Mouse (Mus musculus) midbrain, postnatal 0 days (tissue): ENCODE measurements at regions not wholly inside any gene's neighbourhood (a gene's known extent, or its start where the extent isn't known, plus 50 kb on each side); places are given as distances from the start of the nearest gene placed in this dataset.

Experiments used
- ATAC-seq: fragments of 200-750 bp; cut with Nextera tagmentation; 2 replicates; pipeline ENCODE4 v1.8.0; 2017; ENCODE audit warnings: moderate number of reproducible peaks, mild to moderate bottlenecking, moderate TSS enrichment, moderate library complexity; ENCODE audit not compliant: low FRiP score
- DNase-seq: peaks from one replicate; pipeline ENCODE4 v3.0.0-alpha.2; 2015; ENCODE audit warnings: low spot score
- H3K27ac ChIP-seq: fragments of 300-500 bp; sonication (generic); 2 replicates; pipeline ENCODE4 v1.5.1; 2014; ENCODE audit warnings: low read depth, mild to moderate bottlenecking, low read length, mixed read lengths
- H3K27me3 ChIP-seq: fragments of 300-500 bp; sonication (generic); 2 replicates; pipeline ENCODE4 v1.6.1; 2014; ENCODE audit warnings: low read length, control low read depth, mixed read lengths; ENCODE audit not compliant: insufficient read depth
- H3K36me3 ChIP-seq: fragments of 300-500 bp; sonication (generic); 2 replicates; pipeline ENCODE4 v1.6.1; 2014; ENCODE audit warnings: low read length, control low read depth, mixed read lengths; ENCODE audit not compliant: insufficient read depth
- H3K4me1 ChIP-seq: fragments of 300-500 bp; sonication (generic); 2 replicates; pipeline ENCODE4 v1.6.1; 2014; ENCODE audit warnings: mild to moderate bottlenecking, control low read depth, antibody characterized with exemption, low read length, mixed read lengths; ENCODE audit not compliant: insufficient read depth
- H3K4me2 ChIP-seq: fragments of 300-500 bp; sonication (generic); 2 replicates; pipeline ENCODE4 v1.6.1; 2014; ENCODE audit warnings: low read depth, mild to moderate bottlenecking, low read length, mixed read lengths; ENCODE audit not compliant: poor library complexity, severe bottlenecking
- H3K4me3 ChIP-seq: fragments of 300-500 bp; sonication (generic); 2 replicates; pipeline ENCODE4 v1.5.1; 2014; ENCODE audit warnings: low read depth, mild to moderate bottlenecking, low read length, moderate library complexity
- H3K9ac ChIP-seq: fragments of 300-500 bp; sonication (generic); replicated peaks from 2 replicates; pipeline ENCODE4 v1.6.1; 2014; ENCODE audit warnings: mild to moderate bottlenecking, low read length, moderate library complexity, mixed read lengths; ENCODE audit not compliant: poor library complexity, severe bottlenecking
- H3K9me3 ChIP-seq: fragments of 300-500 bp; sonication (generic); 2 replicates; pipeline ENCODE4 v1.6.1; 2016; ENCODE audit warnings: low read length, control low read depth
- CTCF ChIP-seq: IDR thresholded peaks from 2 replicates; pipeline ENCODE4 v1.5.1; 2016; ENCODE audit warnings: antibody characterized with exemption, mild to moderate bottlenecking
- WGBS: fragments of 180-500 bp; shearing (Covaris S2); extraction: QIAGEN DNeasy Blood & Tissue Kit; methylation state at CpG from one replicate; pipeline ENCODE4 v1.1.7; 2014; 5-methylcytosine and 5-hydroxymethylcytosine counted together

DNA sequence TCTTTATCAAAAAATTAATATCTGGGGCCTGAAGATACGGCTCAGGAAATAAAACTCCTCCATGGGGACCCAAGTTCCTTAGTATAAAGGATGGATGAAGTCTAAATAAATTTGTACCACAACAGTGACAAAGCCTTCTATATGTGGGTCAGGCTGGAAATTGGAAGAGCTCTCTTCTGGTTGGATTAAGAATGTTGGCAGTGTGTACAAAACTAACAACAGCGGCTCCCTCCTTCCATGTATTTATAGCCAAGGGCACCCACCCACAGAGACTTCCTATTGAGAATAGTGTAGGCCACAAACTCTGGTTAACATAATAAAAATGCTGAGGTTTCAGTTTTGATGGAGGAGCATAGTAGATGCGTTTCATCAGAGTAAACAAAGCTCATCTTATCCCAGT, 304.8 kb upstream of the Fshr start:
- H3K4me1 ChIP-seq, result no peaks in the 10 kb centered on the region
- no peak overlapping the region for H3K9ac ChIP-seq
- H3K27ac ChIP-seq, result no peak overlapping the region
- no peaks in the 10 kb centered on the region for H3K9me3 ChIP-seq
- no peak for TF ChIP-seq CTCF
- H3K4me2 ChIP-seq, result no peak overlapping the region
- WGBS, result 86% methylated on average over 3 of the region's 3 CpGs
- no peaks in the 10 kb centered on the region for H3K27me3 ChIP-seq
- H3K4me3 ChIP-seq, result no peak overlapping the region
- H3K36me3 ChIP-seq, result no peaks in the 10 kb centered on the region
- ATAC-seq (no peak), DNase-seq (no peak)

DNA sequence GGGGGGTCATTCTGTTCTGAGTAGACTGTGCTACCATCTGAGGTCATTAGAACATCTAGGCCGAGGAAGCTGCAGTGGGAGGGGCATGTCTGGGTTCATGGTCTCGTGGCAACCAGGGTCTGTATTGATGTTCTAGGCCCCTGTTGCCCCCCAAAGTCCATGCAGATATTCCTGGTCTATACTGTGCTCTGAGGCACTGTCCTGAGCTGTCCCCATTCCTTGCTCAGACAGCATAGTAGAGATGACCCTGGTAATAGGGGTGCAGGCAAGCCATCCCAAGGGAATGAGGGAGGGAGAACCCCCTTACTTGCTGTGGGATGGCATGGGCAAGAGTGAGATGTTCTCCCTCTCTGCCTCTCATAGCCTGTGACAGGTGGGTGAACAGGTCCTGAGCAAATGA, 293.1 kb upstream of the Fshr start:
- Histone ChIP-seq H3K4me2 (no peak overlapping the region), H3K9me3 (no peaks in the 10 kb centered on the region), H3K27me3 (no peaks in the 10 kb centered on the region), H3K27ac (no peak overlapping the region), H3K4me1 (no peaks in the 10 kb centered on the region), H3K4me3 (no peak overlapping the region), H3K9ac (no peak overlapping the region), H3K36me3 (no peaks in the 10 kb centered on the region)
- no peak for TF ChIP-seq CTCF
- no peak for DNase-seq
- no peak for ATAC-seq
- 74% methylated on average over 2 of the region's 2 CpGs for WGBS

DNA sequence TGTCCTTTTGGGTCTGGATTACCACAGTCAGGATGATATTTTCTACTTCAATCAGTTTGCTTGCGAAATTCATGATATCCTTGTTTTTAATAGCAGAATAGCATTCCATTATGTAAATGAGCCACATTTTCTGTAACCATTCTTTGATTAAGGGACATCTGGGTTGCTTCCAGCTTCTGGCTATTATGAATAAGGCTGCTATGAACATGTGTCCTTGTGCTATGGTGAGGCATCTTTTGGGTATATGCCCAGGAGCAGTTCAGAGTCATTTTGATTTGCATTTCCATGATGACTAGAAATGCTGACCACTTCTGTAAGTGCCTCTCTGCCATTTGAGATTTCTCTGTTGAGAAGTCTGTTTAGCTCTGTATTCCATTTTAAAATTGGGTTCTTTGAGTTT, 266.0 kb upstream of the Fshr start:
- H3K4me2 ChIP-seq, result no peak overlapping the region
- WGBS, result 94% methylated on average over 1 of the region's 1 CpGs
- TF ChIP-seq CTCF, result no peak
- no peak overlapping the region for H3K27ac ChIP-seq
- no peaks in the 10 kb centered on the region for H3K27me3 ChIP-seq
- no peaks in the 10 kb centered on the region for H3K36me3 ChIP-seq
- H3K9me3 ChIP-seq, result no peaks in the 10 kb centered on the region
- DNase-seq (no peak), ATAC-seq (no peak)
- H3K9ac ChIP-seq, result no peak overlapping the region
- H3K4me3 ChIP-seq, result no peak overlapping the region
- H3K4me1 ChIP-seq, result no peaks in the 10 kb centered on the region

DNA sequence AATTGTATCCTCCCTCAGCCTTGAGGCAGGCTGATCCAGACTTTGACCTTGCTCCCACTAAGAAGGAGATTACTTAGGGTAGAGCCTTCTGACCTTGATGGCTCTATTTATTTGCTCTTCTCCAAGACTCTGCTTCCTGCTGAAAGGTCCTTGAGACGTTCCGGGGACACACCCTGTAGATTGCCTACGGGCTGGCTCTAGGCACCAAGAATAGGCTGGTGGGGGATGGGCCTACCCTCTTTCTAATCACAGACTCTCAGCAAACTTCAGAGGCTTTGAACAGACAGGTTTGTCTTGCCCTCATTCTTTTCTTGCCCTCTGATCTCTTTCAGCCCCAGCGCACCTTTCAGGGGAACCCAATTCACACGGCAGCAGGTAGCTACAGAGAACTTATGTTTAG, 265.4 kb upstream of the Fshr start:
- 67% methylated on average over 5 of the region's 5 CpGs for whole genome bisulfite sequencing
- H3K4me2 ChIP-seq, result no peak overlapping the region
- no peaks in the 10 kb centered on the region for H3K27me3 ChIP-seq
- no peaks in the 10 kb centered on the region for H3K9me3 ChIP-seq
- H3K4me3 ChIP-seq, result no peak overlapping the region
- no peaks in the 10 kb centered on the region for H3K4me1 ChIP-seq
- TF ChIP-seq CTCF, result no peak
- H3K36me3 ChIP-seq, result no peaks in the 10 kb centered on the region
- no peak overlapping the region for H3K27ac ChIP-seq
- DNase-seq (no peak), ATAC-seq (no peak)
- no peak overlapping the region for H3K9ac ChIP-seq

DNA sequence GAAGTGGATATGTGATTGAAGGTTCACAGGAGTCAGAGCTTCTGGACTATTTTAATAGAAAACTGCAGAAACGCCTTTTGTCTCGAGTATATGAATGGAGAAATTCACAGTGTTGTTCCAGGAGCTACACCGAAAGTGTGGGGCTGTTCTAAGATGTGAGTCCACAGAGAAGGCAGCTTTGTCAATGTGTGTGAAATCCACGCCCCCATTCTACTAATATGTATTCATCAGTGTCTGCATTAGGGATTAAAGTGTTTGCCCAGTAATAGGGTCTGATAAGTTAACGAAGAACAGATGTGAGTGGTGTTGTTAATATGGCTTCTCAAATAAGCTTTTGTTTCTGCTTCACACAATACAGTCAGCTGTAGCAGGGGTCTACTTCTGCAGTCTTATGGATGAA, 260.0 kb upstream of the Fshr start:
- H3K4me3 ChIP-seq, result no peak overlapping the region
- ATAC-seq, result no peak
- WGBS, result 76% methylated on average over 5 of the region's 5 CpGs
- no peak overlapping the region for H3K27ac ChIP-seq
- no peak for TF ChIP-seq CTCF
- no peaks in the 10 kb centered on the region for H3K27me3 ChIP-seq
- H3K9ac ChIP-seq, result no peak overlapping the region
- no peaks in the 10 kb centered on the region for H3K36me3 ChIP-seq
- DNase-seq, result no peak
- no peak overlapping the region for H3K4me2 ChIP-seq
- H3K9me3 ChIP-seq, result no peaks in the 10 kb centered on the region
- no peaks in the 10 kb centered on the region for H3K4me1 ChIP-seq

DNA sequence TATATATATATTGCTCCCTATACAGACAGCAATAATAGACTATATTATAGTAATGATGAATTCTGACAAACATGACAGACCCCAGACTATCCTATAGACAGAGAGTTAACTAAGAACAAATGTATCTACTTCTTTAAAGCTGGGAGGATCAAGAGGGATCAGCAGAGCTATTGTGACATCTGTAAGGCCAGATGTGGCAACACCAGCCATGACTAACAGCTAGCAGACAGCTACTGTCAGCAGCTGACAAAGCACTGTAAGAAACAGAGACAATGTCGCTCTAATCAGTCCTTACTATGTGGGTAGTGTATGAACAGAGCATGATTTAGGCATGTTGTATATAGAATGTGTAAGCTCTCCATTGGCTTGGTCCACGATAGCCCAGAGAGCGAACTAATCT, 253.8 kb upstream of the Fshr start:
- DNase-seq (no peak), ATAC-seq (no peak)
- 96% methylated on average over 3 of the region's 3 CpGs for WGBS
- Histone ChIP-seq H3K27me3 (no peaks in the 10 kb centered on the region), H3K27ac (no peak overlapping the region), H3K4me3 (no peak overlapping the region), H3K4me2 (no peak overlapping the region), H3K9me3 (no peaks in the 10 kb centered on the region), H3K36me3 (no peaks in the 10 kb centered on the region), H3K9ac (no peak overlapping the region), H3K4me1 (no peaks in the 10 kb centered on the region)
- no peak for TF ChIP-seq CTCF

DNA sequence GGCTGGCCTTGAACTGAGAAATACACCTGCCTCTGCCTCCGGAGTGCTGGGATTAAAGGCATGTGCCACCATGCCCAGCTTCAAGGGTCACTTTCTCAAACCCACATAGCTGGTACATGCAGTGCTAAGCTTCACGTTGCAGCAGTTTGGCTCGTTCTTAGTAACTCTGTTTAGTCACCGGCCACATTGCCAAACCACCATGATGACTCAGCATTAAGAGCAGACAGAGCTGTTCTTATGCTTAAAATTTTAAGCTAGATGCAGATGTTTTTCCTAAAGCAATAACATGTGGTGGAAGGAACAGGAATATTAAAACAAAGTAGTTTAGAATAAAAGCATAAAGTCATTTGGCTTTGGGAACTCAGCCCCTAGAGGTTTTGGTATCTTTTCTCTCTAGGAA, 250.2 kb upstream of the Fshr start:
- H3K27ac ChIP-seq, result no peak overlapping the region
- no peaks in the 10 kb centered on the region for H3K36me3 ChIP-seq
- no peak for TF ChIP-seq CTCF
- H3K4me1 ChIP-seq, result no peaks in the 10 kb centered on the region
- no peak overlapping the region for H3K4me2 ChIP-seq
- H3K9me3 ChIP-seq, result no peaks in the 10 kb centered on the region
- H3K27me3 ChIP-seq, result no peaks in the 10 kb centered on the region
- no peak overlapping the region for H3K4me3 ChIP-seq
- H3K9ac ChIP-seq, result no peak overlapping the region
- whole genome bisulfite sequencing, result 82% methylated on average over 4 of the region's 4 CpGs
- no peak for DNase-seq
- no peak for ATAC-seq
